ENCODE assay signal across 25 mouse cellular contexts in genomic region chr10:5560526-5560925, GRCm38 (mm10).
"Had no signal": no experiment of that assay in that cellular context is flagged by ENCODE, and none has a peak within 500 bp of the region (broad histone marks: within the 10 kb centered on the region; RNA-seq: fewer than 3 reads in every experiment).

No protein-coding gene starts in this region.

- H3K27me3 ChIP-seq: heart, embryonic 13.5 days; heart, embryonic 15.5 days; hindbrain, embryonic 13.5 days; hindbrain, embryonic 15.5 days; kidney, embryonic 15.5 days; limb, embryonic 12.5 days; liver, embryonic 13.5 days; liver, embryonic 15.5 days had no signal

- H3K9ac ChIP-seq: heart, embryonic 13.5 days; heart, embryonic 15.5 days; hindbrain, embryonic 13.5 days; hindbrain, embryonic 15.5 days; kidney, embryonic 15.5 days; limb, embryonic 12.5 days; liver, embryonic 13.5 days; liver, embryonic 15.5 days had no signal

- H3K36me3 ChIP-seq: heart, embryonic 10.5 days; heart, embryonic 13.5 days; heart, embryonic 15.5 days; hindbrain, embryonic 13.5 days; hindbrain, embryonic 15.5 days; kidney, embryonic 15.5 days; limb, embryonic 10.5 days; limb, embryonic 12.5 days; liver, embryonic 13.5 days; liver, embryonic 15.5 days had no signal

- H3K4me3 ChIP-seq: heart, embryonic 10.5 days; heart, embryonic 13.5 days; heart, embryonic 15.5 days; hindbrain, embryonic 13.5 days; hindbrain, embryonic 15.5 days; kidney, embryonic 15.5 days; layer of hippocampus, adult 2 months; left cerebral cortex, adult 2 months; limb, embryonic 10.5 days; limb, embryonic 12.5 days; liver, embryonic 13.5 days; liver, embryonic 15.5 days had no signal

- DNase-seq: gastrocnemius, postnatal 14 days; gastrocnemius, postnatal 36 days; heart, adult 18-20 months; heart, postnatal 14 days; heart, postnatal 36 days; kidney, adult 11 months; kidney, adult 2 months; kidney, adult 9 months; kidney, postnatal 14 days; kidney, postnatal 36 days; liver; liver, embryonic 13.5 days had no signal

- H3K4me1 ChIP-seq: heart, embryonic 10.5 days; heart, embryonic 13.5 days; heart, embryonic 15.5 days; hindbrain, embryonic 13.5 days; hindbrain, embryonic 15.5 days; kidney, embryonic 15.5 days; limb, embryonic 10.5 days; limb, embryonic 12.5 days; liver, embryonic 13.5 days; liver, embryonic 15.5 days had no signal

- H3K27ac ChIP-seq: heart, embryonic 10.5 days; heart, embryonic 13.5 days; heart, embryonic 15.5 days; hindbrain, embryonic 13.5 days; hindbrain, embryonic 15.5 days; hindbrain, postnatal 0 days; kidney, embryonic 15.5 days; kidney, postnatal 0 days; layer of hippocampus, adult 2 months; left cerebral cortex, adult 2 months; limb, embryonic 10.5 days; limb, embryonic 12.5 days; liver, embryonic 13.5 days; liver, embryonic 15.5 days had no signal

- H3K9me3 ChIP-seq: heart, embryonic 10.5 days; heart, embryonic 13.5 days; heart, embryonic 15.5 days; hindbrain, embryonic 13.5 days; hindbrain, embryonic 15.5 days; kidney, embryonic 15.5 days; limb, embryonic 10.5 days; limb, embryonic 12.5 days; liver, embryonic 13.5 days; liver, embryonic 15.5 days had no signal
